Mouse (Mus musculus): ENCODE results near the gene Abcc10. TPM values are rescaled to one million over a fixed set of nuclear protein-coding genes. Genes with fewer than 3 reads are reported as not detected.

The Abcc10 gene
- polyA plus RNA-seq, 1 experiment from 2014 or later = 7.6 TPM

GRCm38 (mm10) chr17:46265502-46265901 is 62.6 kb downstream of the Abcc10 start:
- in situ Hi-C loops (cut with MboI; ENCODE audit: low pct_unique_long_range_greater_than_20kb) = loop anchor here (5.0 kb wide), 1 partner anchor 127 kb away; no protein-coding TSS in a partner anchor
- CTCF ChIA-PET = interaction anchor here (0.7 to 4.8 kb wide), 10 partner anchors 12 to 131 kb away, joined by 3 to 26 read pairs (median 4); partner anchors contain the start of gene Lrrc73
- ATAC-seq (no peak), DNase-seq (ENCODE audit: low read depth, low spot score) (no peak)
- TF ChIP-seq CTCF (IDR thresholded peaks at IDR 0.05) = no peak
- POLR2A ChIA-PET = interaction anchor here (0.5 to 2.3 kb wide), 3 partner anchors 16 to 38 kb away, joined by 3 to 16 read pairs (median 4); partner anchors contain the start of gene Tjap1
- H3K27me3 ChIP-seq = no peaks in the 10 kb centered on the region

- in situ Hi-C loops (cut with MboI; ENCODE audit: low pct_unique_long_range_greater_than_20kb) = loop anchor here (5.0 kb wide), 1 partner anchor 35 kb away; the partner anchor contains the start of gene Dlk2
- no peak for ATAC-seq
- no peak for DNase-seq (ENCODE audit: low read depth, low spot score)
- ChIA-PET CTCF (interaction anchor here (0.9 to 4.8 kb wide), 3 partner anchors 11 to 131 kb away, joined by 3 to 26 read pairs (median 3); no protein-coding TSS in a partner anchor), POLR2A (interaction anchor here (0.8 kb wide), 1 partner anchor 21 kb away, joined by 5 read pairs; the partner anchor contains the start of gene Tjap1)
- no peak for TF ChIP-seq CTCF (IDR thresholded peaks at IDR 0.05)
- H3K27me3 ChIP-seq = no peaks in the 10 kb centered on the region
Measured at GRCm38 (mm10) chr17:46262201-46262694, 65.9 kb downstream of the Abcc10 start.

DNA sequence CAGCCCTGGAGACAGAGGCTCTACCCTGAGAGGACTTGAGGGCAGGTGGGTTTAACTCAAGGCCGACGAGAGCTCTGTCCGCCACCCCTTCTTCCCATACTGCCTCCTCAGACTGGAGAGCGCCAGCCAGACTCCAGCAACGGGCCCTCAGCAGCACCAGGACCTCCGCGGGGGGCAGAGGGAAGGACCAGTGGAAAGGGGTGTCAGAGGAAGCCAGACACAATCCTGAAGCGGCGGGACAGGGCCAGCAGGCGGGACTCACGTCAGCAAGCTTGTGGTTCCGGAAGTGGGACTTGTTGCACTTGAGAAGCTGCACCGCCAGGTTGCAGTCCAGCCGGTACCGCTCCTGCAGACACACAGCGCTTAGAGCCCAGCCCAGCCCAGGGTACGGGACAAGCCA is 68.5 kb downstream of the Abcc10 start:
- no peak for TF ChIP-seq CTCF (IDR thresholded peaks at IDR 0.05)
- in situ Hi-C loops (cut with MboI; ENCODE audit: low pct_unique_long_range_greater_than_20kb) = loop anchor here (5.0 kb wide), 1 partner anchor 38 kb away; the partner anchor contains the start of gene Dlk2
- no peak for DNase-seq (ENCODE audit: low read depth, low spot score)
- ChIA-PET CTCF (interaction anchor here (1.2 to 1.5 kb wide), 2 partner anchors 35 to 40 kb away, joined by 3 to 4 read pairs; no protein-coding TSS in a partner anchor), POLR2A (no interaction called here)
- ATAC-seq = no peak
- H3K27me3 ChIP-seq = no peaks in the 10 kb centered on the region

GRCm38 (mm10) chr17:46258279-46259053 is 69.7 kb downstream of the Abcc10 start:
- TF ChIP-seq CTCF (IDR thresholded peaks at IDR 0.05) = no peak
- no peaks in the 10 kb centered on the region for H3K27me3 ChIP-seq
- no peak for ATAC-seq
- no peak for DNase-seq (ENCODE audit: low read depth, low spot score)
- POLR2A ChIA-PET = interaction anchor here (0.5 kb wide), 1 partner anchor 523 kb away, joined by 3 read pairs; no protein-coding TSS in a partner anchor
- in situ Hi-C loops (cut with MboI; ENCODE audit: low pct_unique_long_range_greater_than_20kb) = no loop called here
- CTCF ChIA-PET = interaction anchor here (1.2 to 1.5 kb wide), 2 partner anchors 36 to 41 kb away, joined by 3 to 4 read pairs; no protein-coding TSS in a partner anchor

DNA sequence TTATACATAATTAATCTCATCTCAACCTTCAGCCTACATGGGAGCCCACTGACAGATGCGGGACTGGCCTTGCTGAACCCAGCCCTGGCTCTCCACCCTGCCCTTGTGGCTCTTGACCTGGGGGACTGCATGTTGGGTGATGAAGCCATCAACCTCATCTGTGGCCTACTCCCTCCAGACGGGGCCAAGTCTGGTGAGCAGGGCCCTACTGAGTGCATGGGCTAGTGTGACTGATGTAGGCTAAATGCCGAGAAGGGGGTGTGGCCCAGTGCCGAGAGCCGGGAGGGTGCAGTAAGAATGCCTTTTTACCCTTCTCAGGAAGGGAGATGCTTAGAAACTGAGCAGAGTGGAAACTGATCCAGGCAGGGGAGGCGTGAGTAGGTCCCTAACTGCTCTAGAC is 73.0 kb downstream of the Abcc10 start:
- TF ChIP-seq CTCF (IDR thresholded peaks at IDR 0.05) = no peak
- DNase-seq (ENCODE audit: low read depth, low spot score) (no peak), ATAC-seq (no peak)
- H3K27me3 ChIP-seq = no peaks in the 10 kb centered on the region
- POLR2A ChIA-PET = no interaction called here
- CTCF ChIA-PET = no interaction called here
- in situ Hi-C loops (cut with MboI; ENCODE audit: low pct_unique_long_range_greater_than_20kb) = no loop called here

- DNase-seq (ENCODE audit: low read depth, low spot score) (no peak), ATAC-seq (peak; percentile 20)
- no peaks in the 10 kb centered on the region for H3K27me3 ChIP-seq
- no peak for TF ChIP-seq CTCF (IDR thresholded peaks at IDR 0.05)
- ChIA-PET POLR2A (interaction anchor here (0.6 kb wide), 1 partner anchor 142 kb away, joined by 3 read pairs; no protein-coding TSS in a partner anchor), CTCF (no interaction called here)
- in situ Hi-C loops (cut with MboI; ENCODE audit: low pct_unique_long_range_greater_than_20kb) = no loop called here
Measured at GRCm38 (mm10) chr17:46254106-46254505, 74.0 kb downstream of the Abcc10 start.

DNA sequence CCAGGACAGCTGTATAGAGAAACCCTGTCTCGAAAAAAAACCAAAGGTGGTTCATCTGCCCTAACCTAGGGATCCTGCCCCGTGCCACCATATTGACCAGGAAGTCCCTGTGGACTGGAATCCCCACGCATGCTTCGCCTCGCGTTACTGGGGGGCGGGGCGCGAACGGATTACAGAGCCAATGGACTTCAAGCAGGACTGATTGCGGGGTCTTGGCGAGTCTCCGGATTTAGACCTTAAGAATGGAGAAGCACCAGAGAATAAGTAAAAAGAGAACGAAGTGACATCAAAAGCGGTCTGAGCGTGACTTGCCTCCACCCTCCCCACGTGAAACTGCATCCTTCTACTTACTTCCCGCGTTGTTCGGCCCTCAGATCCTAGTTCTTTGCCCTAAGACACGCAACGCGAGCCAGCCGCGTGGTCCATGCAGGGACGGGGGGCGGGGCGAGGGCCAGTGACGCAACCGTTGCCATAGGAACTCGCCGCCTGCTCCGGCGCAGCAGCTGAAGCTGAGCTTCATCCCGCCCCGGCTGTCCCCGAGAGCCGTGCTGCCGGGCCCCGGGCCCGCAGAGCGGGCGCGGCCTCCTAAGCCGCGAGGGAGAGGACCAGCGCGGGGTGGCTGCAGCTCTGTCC is 74.6 kb downstream of the Abcc10 start, which contains the start of gene Lrrc73:
TSS of gene Lrrc73 (plus strand) at position 80 of the 633 bp plus-strand sequence.
- peak; percentile 20 for ATAC-seq
- H3K27me3 ChIP-seq = no peaks in the 10 kb centered on the region
- no peak for TF ChIP-seq CTCF (IDR thresholded peaks at IDR 0.05)
- DNase-seq (ENCODE audit: low read depth, low spot score) = no peak
- ChIA-PET POLR2A (interaction anchor here (0.6 kb wide), 1 partner anchor 143 kb away, joined by 3 read pairs; no protein-coding TSS in a partner anchor), CTCF (interaction anchor here (2.4 to 3.3 kb wide), 2 partner anchors 12 to 21 kb away, joined by 5 to 14 read pairs; no protein-coding TSS in a partner anchor)
- in situ Hi-C loops (cut with MboI; ENCODE audit: low pct_unique_long_range_greater_than_20kb) = no loop called here

Other genes with a start within 250 kb of the Abcc10 start
- gene Mrps18a, start 217.4 kb downstream of the Abcc10 start, polyA plus RNA-seq (2021) = 100 TPM
- 29.3 TPM for gene Rsph9, start 184.1 kb downstream of the Abcc10 start, polyA plus RNA-seq (2021)
- 14.6 TPM for gene Mad2l1bp, start 174.8 kb downstream of the Abcc10 start, polyA plus RNA-seq (2021)
- gene Gtpbp2, start 167.3 kb downstream of the Abcc10 start, polyA plus RNA-seq (2021) = 84.7 TPM
- gene Polh, start 125.7 kb downstream of the Abcc10 start, polyA plus RNA-seq (2021) = 14.4 TPM
- gene Xpo5, start 125.6 kb downstream of the Abcc10 start, polyA plus RNA-seq (2021) = 48.3 TPM
- 93.1 TPM for gene Polr1c, start 80.3 kb downstream of the Abcc10 start, polyA plus RNA-seq (2021)
- 88.7 TPM for gene Yipf3, start 80.3 kb downstream of the Abcc10 start, polyA plus RNA-seq (2021)
- 9.4 TPM for gene Lrrc73, start 74.8 kb downstream of the Abcc10 start, polyA plus RNA-seq (2021)
- gene Tjap1, start 45.3 kb downstream of the Abcc10 start, polyA plus RNA-seq (2021) = 55.3 TPM
- gene Dlk2, start 30.9 kb downstream of the Abcc10 start, polyA plus RNA-seq (2021) = 1.4 TPM
- 18.6 TPM for gene Zfp318, start 55.4 kb upstream of the Abcc10 start, polyA plus RNA-seq (2021)
- not detected for gene Crip3, start 100.6 kb upstream of the Abcc10 start, polyA plus RNA-seq (2021)
- gene Slc22a7, start 110.1 kb upstream of the Abcc10 start, polyA plus RNA-seq (2021) = not detected
- gene Ttbk1, start 159.3 kb upstream of the Abcc10 start, polyA plus RNA-seq (2021) = 0.21 TPM
- 16.9 TPM for gene Dnph1, start 168.4 kb upstream of the Abcc10 start, polyA plus RNA-seq (2021)
- 34.3 TPM for gene Cul9, start 218.0 kb upstream of the Abcc10 start, polyA plus RNA-seq (2021)
- gene Srf, start 227.8 kb upstream of the Abcc10 start, polyA plus RNA-seq (2021) = 72.1 TPM